ENCODE assay signal across 8 mouse cellular contexts in genomic region chr4:138216200-138216890, GRCm38 (mm10). TPM values are rescaled to one million over a fixed set of nuclear protein-coding genes. Genes with fewer than 3 reads are reported as not detected.
DNase-seq lines count a peak whose midpoint lies in the region; ATAC-seq and TF ChIP-seq lines count a peak whose summit lies in the region.

Gene Hp1bp3, plus strand, starts transcription at chr4:138216296.

- peaks cover 25% of the 10 kb centered on the region for H3K4me1 ChIP-seq in bone marrow macrophage, adult 2 months (ENCODE audit: control insufficient read depth, insufficient read depth, low read length)
- H3K4me1 ChIP-seq in heart, embryonic 10.5 days: peaks cover 20% of the 10 kb centered on the region
- H3K4me1 ChIP-seq in kidney, embryonic 14.5 days (ENCODE audit: control insufficient read depth, insufficient read depth, low read length): peaks cover 19% of the 10 kb centered on the region
- H3K4me1 ChIP-seq in limb, embryonic 14.5 days (ENCODE audit: control insufficient read depth, insufficient read depth, low read length): peaks cover 15% of the 10 kb centered on the region
- H3K4me1 ChIP-seq in midbrain, embryonic 16.5 days (ENCODE audit: control insufficient read depth, insufficient read depth, low read length): peaks cover 31% of the 10 kb centered on the region

- H3K27me3 ChIP-seq in C2C12 (ENCODE audit: control insufficient read depth, insufficient read depth, insufficient read length): no peaks in the 10 kb centered on the region
- H3K27me3 ChIP-seq in heart, embryonic 10.5 days (ENCODE audit: insufficient read depth, poor library complexity, severe bottlenecking): no peaks in the 10 kb centered on the region
- no peaks in the 10 kb centered on the region for H3K27me3 ChIP-seq in kidney, embryonic 14.5 days (ENCODE audit: control insufficient read depth, insufficient read depth, low read length)
- no peaks in the 10 kb centered on the region for H3K27me3 ChIP-seq in limb, embryonic 14.5 days (ENCODE audit: control insufficient read depth, insufficient read depth, low read length)
- H3K27me3 ChIP-seq in midbrain, embryonic 16.5 days (ENCODE audit: control insufficient read depth, insufficient read depth, low read depth, low read length): no peaks in the 10 kb centered on the region

- TF ChIP-seq CTCF in C2C12 (IDR thresholded peaks at IDR 0.05; ENCODE audit: control insufficient read depth, insufficient read depth, insufficient read length): no peak
- no peak for TF ChIP-seq CTCF in bone marrow macrophage, adult 2 months (IDR thresholded peaks at IDR 0.05; ENCODE audit: low read depth, low read length)

- H3ac ChIP-seq in C2C12 (ENCODE audit: control insufficient read depth, insufficient read length, low read depth): peak within 1 kb of the TSS; percentile 98

- H3K79me3 ChIP-seq in C2C12 (ENCODE audit: low read depth): peaks cover 40% of the 10 kb centered on the region

- H3K27ac ChIP-seq in bone marrow macrophage, adult 2 months (ENCODE audit: insufficient read depth, low read depth, low read length): peak within 1 kb of the TSS; percentile 89
- H3K27ac ChIP-seq in heart, embryonic 10.5 days: peak within 1 kb of the TSS; percentile 99
- H3K27ac ChIP-seq in kidney, embryonic 14.5 days (ENCODE audit: low read depth, low read length): peak within 1 kb of the TSS; percentile 98
- peak within 1 kb of the TSS; percentile 97 for H3K27ac ChIP-seq in limb, embryonic 14.5 days (replicated peaks; ENCODE audit: low read depth, low read length)
- peak within 1 kb of the TSS; percentile 100 for H3K27ac ChIP-seq in midbrain, embryonic 16.5 days (ENCODE audit: low read length)

- TF ChIP-seq POLR2A in bone marrow macrophage, adult 2 months (IDR thresholded peaks at IDR 0.05; ENCODE audit: borderline replicate concordance, low read depth, low read length): no peak; the same call in 1 of the 2 replicates
- TF ChIP-seq POLR2A in limb, embryonic 14.5 days (IDR thresholded peaks at IDR 0.05; ENCODE audit: borderline replicate concordance, extremely low read depth, insufficient read depth, insufficient read length): peak; percentile 73; the same call in 1 of the 2 replicates

- peak; percentile 89 for DNase-seq in heart, embryonic 10.5 days (ENCODE audit: low spot score)
- peak; percentile 75 for DNase-seq in limb, embryonic 14.5 days (ENCODE audit: low spot score)
- DNase-seq in spleen, postnatal 14 days (ENCODE audit: low spot score in 2 of 2): peak; percentile 59 to 70

- H3K9ac ChIP-seq in kidney, embryonic 14.5 days (ENCODE audit: low read depth, low read length): peak within 1 kb of the TSS; percentile 98
- H3K9ac ChIP-seq in limb, embryonic 14.5 days (ENCODE audit: low read depth, low read length, severe bottlenecking): peak within 1 kb of the TSS; percentile 97
- H3K9ac ChIP-seq in midbrain, embryonic 16.5 days (ENCODE audit: low read depth, low read length): peak within 1 kb of the TSS; percentile 97

- peaks cover 49% of the 10 kb centered on the region for H3K79me2 ChIP-seq in C2C12 (ENCODE audit: control insufficient read depth, insufficient read depth)

- H3K9me3 ChIP-seq in heart, embryonic 10.5 days: no peaks in the 10 kb centered on the region
- H3K9me3 ChIP-seq in kidney, embryonic 14.5 days (ENCODE audit: control insufficient read depth, low read length): no peaks in the 10 kb centered on the region
- no peaks in the 10 kb centered on the region for H3K9me3 ChIP-seq in limb, embryonic 14.5 days (ENCODE audit: control insufficient read depth, low read length)
- no peaks in the 10 kb centered on the region for H3K9me3 ChIP-seq in midbrain, embryonic 16.5 days (replicated peaks; ENCODE audit: control insufficient read depth, low read length, poor library complexity, severe bottlenecking)

- WGBS in heart, embryonic 10.5 days: under 1% methylated on average over 74 of the region's 84 CpGs
- under 1% methylated on average over 68 of the region's 84 CpGs for WGBS in kidney, embryonic 14.5 days
- WGBS in limb, embryonic 14.5 days: 0% methylated on average over 14 of the region's 84 CpGs
- under 1% methylated on average over 58 of the region's 84 CpGs for WGBS in midbrain, embryonic 16.5 days

- H3K36me3 ChIP-seq in C2C12 (ENCODE audit: control insufficient read depth, insufficient read depth): peaks cover 27% of the 10 kb centered on the region
- 0 out of 2 replicates have a peak, but pooled peaks cover 2% of the 10 kb centered on the region for H3K36me3 ChIP-seq in heart, embryonic 10.5 days
- H3K36me3 ChIP-seq in kidney, embryonic 14.5 days (ENCODE audit: control insufficient read depth, insufficient read depth, low read length): peaks cover 5% of the 10 kb centered on the region; the same call in 1 of the 2 replicates
- H3K36me3 ChIP-seq in limb, embryonic 14.5 days (ENCODE audit: control insufficient read depth, insufficient read depth, low read length): peaks cover 24% of the 10 kb centered on the region
- no peaks in the 10 kb centered on the region for H3K36me3 ChIP-seq in midbrain, embryonic 16.5 days (ENCODE audit: control insufficient read depth, insufficient read depth, low read length)

- peak within 1 kb of the TSS; percentile 78 for H3K4me3 ChIP-seq in C2C12 (ENCODE audit: insufficient read depth, poor library complexity, severe bottlenecking)
- peak within 1 kb of the TSS; percentile 90 for H3K4me3 ChIP-seq in bone marrow macrophage, adult 2 months (ENCODE audit: insufficient read depth, low read length)
- H3K4me3 ChIP-seq in heart, embryonic 10.5 days: peak within 1 kb of the TSS; percentile 99
- peak within 1 kb of the TSS; percentile 72 for H3K4me3 ChIP-seq in kidney, embryonic 14.5 days (ENCODE audit: low read length)
- peak within 1 kb of the TSS; percentile 98 for H3K4me3 ChIP-seq in limb, embryonic 14.5 days (replicated peaks; ENCODE audit: low read length)
- H3K4me3 ChIP-seq in midbrain, embryonic 16.5 days (ENCODE audit: low read depth, low read length): peak within 1 kb of the TSS; percentile 68

- ATAC-seq in erythroblast, adult 5-6 weeks (replicated peaks; ENCODE audit: low FRiP score, poor library complexity, severe bottlenecking): peak; percentile 27
- ATAC-seq in kidney, embryonic 14.5 days (ENCODE audit: low FRiP score, low TSS enrichment): peak; percentile 71
- peak; percentile 66 for ATAC-seq in limb, embryonic 14.5 days (ENCODE audit: low FRiP score, low read depth)
- ATAC-seq in midbrain, embryonic 16.5 days: peak; percentile 80

- H3K4me2 ChIP-seq in kidney, embryonic 14.5 days (replicated peaks; ENCODE audit: low read depth, low read length): peak within 1 kb of the TSS; percentile 73
- peak within 1 kb of the TSS; percentile 80 for H3K4me2 ChIP-seq in limb, embryonic 14.5 days (replicated peaks; ENCODE audit: low read depth, low read length, severe bottlenecking)
- H3K4me2 ChIP-seq in midbrain, embryonic 16.5 days (ENCODE audit: low read length): peak within 1 kb of the TSS; percentile 80

TF ChIP-seq in C2C12, 6 proteins besides CTCF, POLR2A, EP300 and RAD21:
- TF ChIP-seq FOSL1 (IDR thresholded peaks at IDR 0.05; ENCODE audit: insufficient read depth, low read length, poor library complexity, severe bottlenecking): no peak
- no peak for TF ChIP-seq MYOD1 (IDR thresholded peaks at IDR 0.05; ENCODE audit: control insufficient read depth, insufficient read length, low read depth)
- TF ChIP-seq USF1 (IDR thresholded peaks at IDR 0.05; ENCODE audit: low read depth): no peak
- TF ChIP-seq CEBPB (IDR thresholded peaks at IDR 0.05; ENCODE audit: low read depth): no peak
- no peak for TF ChIP-seq MAX (IDR thresholded peaks at IDR 0.05)
- TF ChIP-seq MYOG (IDR thresholded peaks at IDR 0.05; ENCODE audit: control insufficient read depth, extremely low read depth, insufficient read length): no peak

RNA-seq across cellular contexts. Expression of gene Hp1bp3, which starts in this region (rescaled TPM):
- polyA plus RNA-seq in C2C12 (2012; fragmentation: generic; extraction: Trizol): 54.3 TPM
- 141 TPM in 2 replicates for polyA plus RNA-seq in bone marrow macrophage, adult 2 months (2012; ENCODE audit: insufficient read depth, insufficient read length, missing spikeins)
- total RNA-seq in erythroblast, adult 5-6 weeks (2015; ENCODE audit: low replicate concordance): 79.7 and 79.8 TPM in 2 replicates
- 126 and 158 TPM in 2 replicates for total RNA-seq in erythroblast, adult 5-6 weeks (2017; ENCODE audit: low replicate concordance)
- 90.6 and 104 TPM in 2 replicates for polyA plus RNA-seq in heart, embryonic 10.5 days (2016; fragmentation: Nextera tagmentation; extraction: Ambion mirVana)
- 124 and 176 TPM in 2 replicates for polyA plus RNA-seq in kidney, embryonic 14.5 days (2014; fragmentation: Nextera tagmentation; extraction: Ambion mirVana)
- polyA plus RNA-seq in limb, embryonic 14.5 days (2012; rRNA removed): 165 and 174 TPM in 2 replicates
- polyA plus RNA-seq in limb, embryonic 14.5 days (2014; fragmentation: Nextera tagmentation; extraction: Ambion mirVana): 183 and 212 TPM in 2 replicates
- polyA plus RNA-seq in midbrain, embryonic 16.5 days (2015; fragmentation: Nextera tagmentation; extraction: Ambion mirVana): 199 and 209 TPM in 2 replicates

Comparison
In these comparisons a context has a peak if more than half of its experiments do, and no peak if none do; other contexts are left out.
1. Peak in every context shown above with its lines: DNase-seq, ATAC-seq, H3K4me3 ChIP-seq and H3K27ac ChIP-seq.
2. ATAC-seq: peak in every context shown above with its lines; median percentile 80 in midbrain, embryonic 16.5 days; 71 in kidney, embryonic 14.5 days; 66 in limb, embryonic 14.5 days; 27 in erythroblast, adult 5-6 weeks.